Mouse (Mus musculus): ENCODE data around the gene Rps6kl1.

DNA sequence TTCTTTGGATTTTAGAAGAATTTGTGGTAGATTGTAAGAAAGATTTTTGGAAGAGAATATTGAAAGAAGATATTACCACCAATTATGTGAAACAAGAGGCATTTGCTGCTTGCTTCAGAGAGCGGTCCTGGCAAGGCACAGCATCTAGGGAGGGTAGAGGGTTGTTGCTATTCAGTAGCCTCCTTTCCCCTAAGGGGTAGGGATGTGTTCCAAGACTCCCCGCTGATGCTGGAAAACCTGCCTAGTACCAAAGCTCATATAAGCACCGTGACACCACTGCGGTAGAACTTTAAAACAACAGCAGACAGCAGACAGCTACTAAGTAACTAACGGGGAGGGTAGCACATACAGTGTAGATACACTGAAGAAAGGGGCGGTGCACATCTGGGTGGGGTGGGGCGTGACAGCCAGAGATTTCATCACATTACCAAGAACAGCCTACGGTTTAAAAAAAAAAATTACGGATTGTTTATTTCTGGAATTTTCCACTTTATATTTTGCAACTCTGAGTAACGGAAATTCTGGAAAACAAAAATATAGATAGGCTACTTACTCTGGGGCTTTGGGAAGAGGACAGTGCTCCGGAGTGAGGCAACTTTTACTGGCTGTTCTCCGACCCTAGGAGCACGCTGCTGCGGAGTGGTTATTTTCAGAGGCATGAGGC, 6.9 kb upstream of the Rps6kl1 start:
- TF ChIP-seq CTCF (IDR thresholded peaks at IDR 0.05; ENCODE audit: borderline replicate concordance, insufficient read depth, low read length) (no peak), POLR2A (IDR thresholded peaks at IDR 0.05; ENCODE audit: low read depth, low read length) (no peak)

Measured in embryonic fibroblast, embryonic 13.5 days (primary cell).